Comparison of ENCODE assay signal across 12 mouse cellular contexts in genomic region chr6:149236807-149237206, GRCm38 (mm10).
"Had no signal": no experiment of that assay in that cellular context is flagged by ENCODE, and none has a peak within 500 bp of the region (broad histone marks: within the 10 kb centered on the region; RNA-seq: fewer than 3 reads in every experiment).

No protein-coding gene starts in this region.

- H3K27me3 ChIP-seq: intestine, embryonic 15.5 days; kidney, embryonic 15.5 days; liver, embryonic 15.5 days; megakaryocyte, embryonic 14.5 days had no signal

- H3K27ac ChIP-seq: intestine, embryonic 15.5 days; kidney, embryonic 15.5 days; limb, embryonic 10.5 days; liver, embryonic 15.5 days; macrophage had no signal

- H3K36me3 ChIP-seq: intestine, embryonic 15.5 days; kidney, embryonic 15.5 days; limb, embryonic 10.5 days; liver, embryonic 15.5 days had no signal

- DNase-seq: kidney, adult 18-20 months; kidney, postnatal 25 days; right cerebral cortex, postnatal 14 days; thymus, postnatal 36 days had no signal

- H3K4me2 ChIP-seq: intestine, embryonic 15.5 days; kidney, embryonic 15.5 days; liver, embryonic 11.5 days; liver, embryonic 15.5 days; midbrain, embryonic 11.5 days had no signal

- H3K4me1 ChIP-seq: intestine, embryonic 15.5 days; kidney, embryonic 15.5 days; limb, embryonic 10.5 days had no signal

- H3K9me3 ChIP-seq: intestine, embryonic 15.5 days; limb, embryonic 10.5 days; liver, embryonic 15.5 days had no signal

- H3K4me3 ChIP-seq: intestine, embryonic 15.5 days; kidney, embryonic 15.5 days; limb, embryonic 10.5 days; liver, embryonic 15.5 days; megakaryocyte, embryonic 14.5 days had no signal

- H3K9ac ChIP-seq: intestine, embryonic 15.5 days; kidney, embryonic 15.5 days; liver, embryonic 15.5 days had no signal

- ATAC-seq: intestine, embryonic 15.5 days had no signal
